Mouse (Mus musculus): ENCODE results near the gene Usb1. TPM values are rescaled to one million over a fixed set of nuclear protein-coding genes. Genes with fewer than 3 reads are reported as not detected.

Usb1 gene
- polyA plus RNA-seq, 1 experiment: 16.9 TPM

- DNase-seq (ENCODE audit: extremely low spot score in 1 of 2, low spot score in 1 of 2): no peak
Measured at GRCm38 (mm10) chr8:95332437-95333199, 534 bp downstream of the Usb1 start.

GRCm38 (mm10) chr8:95335706-95336105 is 3.6 kb downstream of the Usb1 start:
- no peak for DNase-seq (ENCODE audit: extremely low spot score in 1 of 2, low spot score in 1 of 2)

- DNase-seq (ENCODE audit: extremely low spot score in 1 of 2, low spot score in 1 of 2): no peak
Measured at GRCm38 (mm10) chr8:95336363-95336762, 4.3 kb downstream of the Usb1 start.

GRCm38 (mm10) chr8:95341721-95342120 is 9.6 kb downstream of the Usb1 start:
- no peak for DNase-seq (ENCODE audit: extremely low spot score in 1 of 2, low spot score in 1 of 2)

- DNase-seq (ENCODE audit: extremely low spot score in 1 of 2, low spot score in 1 of 2): no peak
Measured at GRCm38 (mm10) chr8:95344668-95345067, 12.6 kb downstream of the Usb1 start.

- DNase-seq (ENCODE audit: extremely low spot score in 1 of 2, low spot score in 1 of 2): peak; percentile 58 to 91
Measured at GRCm38 (mm10) chr8:95346643-95347545, 14.8 kb downstream of the Usb1 start.

GRCm38 (mm10) chr8:95348356-95348755 is 16.3 kb downstream of the Usb1 start:
- DNase-seq (ENCODE audit: extremely low spot score in 1 of 2, low spot score in 1 of 2): no peak

- DNase-seq (ENCODE audit: extremely low spot score in 1 of 2, low spot score in 1 of 2): peak; percentile 80 to 88
Measured at GRCm38 (mm10) chr8:95348811-95349630, 16.9 kb downstream of the Usb1 start.

GRCm38 (mm10) chr8:95351461-95351860 is 19.4 kb downstream of the Usb1 start:
- no peak for DNase-seq (ENCODE audit: extremely low spot score in 1 of 2, low spot score in 1 of 2)

- DNase-seq (ENCODE audit: extremely low spot score in 1 of 2, low spot score in 1 of 2): peak in 1 of 2 experiments; percentile 66
Measured at GRCm38 (mm10) chr8:95352151-95352870, 20.2 kb downstream of the Usb1 start, which contains the start of gene Mmp15. Mmp15 (plus strand) TSS chr8:95352268.

GRCm38 (mm10) chr8:95352871-95353866 is 21.1 kb downstream of the Usb1 start:
- no peak for DNase-seq (ENCODE audit: extremely low spot score in 1 of 2, low spot score in 1 of 2)

- DNase-seq (ENCODE audit: extremely low spot score in 1 of 2, low spot score in 1 of 2): no peak
Measured at GRCm38 (mm10) chr8:95354606-95355005, 22.5 kb downstream of the Usb1 start.

- no peak for DNase-seq (ENCODE audit: extremely low spot score in 1 of 2, low spot score in 1 of 2)
Measured at GRCm38 (mm10) chr8:95358550-95359411, 26.7 kb downstream of the Usb1 start.

- no peak for DNase-seq (ENCODE audit: extremely low spot score in 1 of 2, low spot score in 1 of 2)
Measured at GRCm38 (mm10) chr8:95360181-95361015, 28.3 kb downstream of the Usb1 start.

GRCm38 (mm10) chr8:95361016-95361341 is 28.9 kb downstream of the Usb1 start:
- DNase-seq (ENCODE audit: extremely low spot score in 1 of 2, low spot score in 1 of 2): no peak

GRCm38 (mm10) chr8:95362272-95362671 is 30.2 kb downstream of the Usb1 start:
- DNase-seq (ENCODE audit: extremely low spot score in 1 of 2, low spot score in 1 of 2): no peak

- DNase-seq (ENCODE audit: extremely low spot score in 1 of 2, low spot score in 1 of 2): no peak
Measured at GRCm38 (mm10) chr8:95363849-95364248, 31.8 kb downstream of the Usb1 start.
